Mouse (Mus musculus): Measurements from ENCODE around the gene Epdr1. TPM values are rescaled to one million over a fixed set of nuclear protein-coding genes. Genes with fewer than 3 reads are reported as not detected.

Gene Epdr1
- under 1 TPM; 0.12 to 0.46 TPM for polyA plus RNA-seq (2017; shearing (Covaris generic))

DNA sequence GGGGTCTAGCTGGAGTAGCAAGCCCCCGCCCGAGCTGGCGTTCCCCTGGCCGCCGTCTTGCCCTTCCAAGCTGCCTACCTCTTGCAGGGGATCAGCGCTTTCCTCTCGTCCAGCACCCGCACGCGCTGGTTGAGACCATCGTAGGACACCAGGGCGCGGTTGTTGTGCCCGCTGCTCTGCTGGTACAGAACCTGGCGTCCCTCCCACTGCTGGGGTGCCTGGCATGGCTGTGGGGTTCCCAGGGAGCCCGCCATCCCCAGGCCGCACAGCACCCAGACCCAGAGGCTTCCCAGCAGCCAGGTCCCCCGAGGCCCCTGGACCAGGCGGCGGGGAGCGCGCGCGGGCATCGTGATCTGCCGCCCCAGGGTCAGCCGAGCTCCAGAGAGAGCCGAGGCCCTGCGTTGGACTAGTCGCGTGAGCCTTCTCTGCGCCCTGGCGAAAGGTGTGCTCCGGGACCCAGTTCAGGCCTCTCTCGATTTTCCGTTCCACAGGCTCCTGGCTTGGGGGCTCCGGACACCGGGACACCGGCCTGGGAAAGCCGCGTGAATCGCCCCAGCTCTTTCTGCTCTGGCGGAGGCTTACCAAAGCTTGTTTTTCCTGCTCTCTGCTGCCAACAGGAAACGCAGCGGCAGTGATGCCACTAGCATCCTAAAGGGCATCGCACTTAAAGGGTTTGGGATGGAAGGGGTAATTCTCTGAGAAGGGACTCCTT, at the start of gene Epdr1:
Epdr1 (minus strand) TSS at position 712 of the 712 bp plus-strand sequence.

DNA sequence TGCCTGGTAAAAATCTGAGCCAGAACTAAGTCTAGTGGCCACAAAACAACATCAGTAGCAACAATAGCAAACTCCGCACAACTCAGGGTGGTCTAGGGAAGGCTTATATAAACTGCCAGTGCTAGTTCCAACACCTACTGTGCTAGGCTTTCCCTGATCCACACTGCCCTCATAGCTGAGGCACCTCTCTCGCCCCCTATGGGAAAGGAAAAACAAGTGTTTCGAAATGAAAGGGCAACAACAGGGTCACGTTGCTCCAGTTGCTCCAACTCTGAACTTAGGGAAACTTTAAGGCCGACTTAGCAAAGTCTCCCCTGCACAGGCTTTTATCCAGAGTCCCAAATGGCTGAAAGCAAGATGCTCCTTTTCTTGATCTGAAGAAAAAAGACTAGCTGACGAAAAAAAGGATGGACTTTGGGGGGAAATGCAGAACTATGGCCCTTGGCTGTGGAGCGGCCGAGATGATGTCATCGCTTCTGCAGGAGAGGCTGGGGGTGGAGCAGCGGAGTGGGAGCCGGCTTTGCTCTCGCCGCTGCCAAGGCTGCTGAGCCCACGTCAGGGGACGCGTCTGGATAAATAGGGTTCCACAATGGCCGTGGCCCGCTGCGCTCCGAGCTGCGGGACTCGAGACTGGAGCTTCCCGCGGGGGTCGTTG, 3.0 kb upstream of the Epdr1 start, which contains the start of gene Sfrp4:
Sfrp4 (plus strand) TSS at position 532 of the 655 bp plus-strand sequence.

Other genes with a start within 250 kb of the Epdr1 start
- 10 to 100 TPM; 46.5 to 47.9 TPM for gene Stard3nl, start 224.1 kb downstream of the Epdr1 start, polyA plus RNA-seq (2017; shearing (Covaris generic))
- not detected for gene Sfrp4, start 3.2 kb upstream of the Epdr1 start, polyA plus RNA-seq (2017; shearing (Covaris generic))
- under 1 TPM in 1 of 2 experiments, not detected in 1; 0.17 TPM for gene Nme8, start 77.9 kb upstream of the Epdr1 start, polyA plus RNA-seq (2017; shearing (Covaris generic))
- gene Gpr141, start 204.3 kb upstream of the Epdr1 start, polyA plus RNA-seq (2017; shearing (Covaris generic)) = 1 to 10 TPM in 1 of 2 experiments, under 1 TPM in 1; 0.81 to 1.9 TPM

Data from inflammation-experienced regulatory T-cells (primary cell).